Mouse (Mus musculus) stomach, embryonic 15.5 days (tissue): ENCODE results near the gene Tmtc2. TPM values are rescaled to one million over a fixed set of nuclear protein-coding genes. Genes with fewer than 3 reads are reported as not detected.

ENCODE experiments used
- ATAC-seq: fragments of 200-750 bp; cut with Nextera tagmentation; 2 replicates; pipeline ENCODE4 v1.8.0; 2017; ENCODE audit warnings: low read depth, moderate number of reproducible peaks, moderate TSS enrichment; ENCODE audit not compliant: insufficient read depth, low FRiP score
- H3K27ac ChIP-seq: fragments of 300-500 bp; sonication (generic); 2 replicates; pipeline ENCODE4 v1.5.1; 2015; ENCODE audit warnings: mild to moderate bottlenecking, inconsistent platforms
- H3K27me3 ChIP-seq: fragments of 300-500 bp; sonication (generic); replicated peaks from 2 replicates; pipeline ENCODE4 v1.6.1; 2015; ENCODE audit warnings: inconsistent platforms
- H3K36me3 ChIP-seq: fragments of 300-500 bp; sonication (generic); 2 replicates; pipeline ENCODE4 v1.6.1; 2015; ENCODE audit warnings: inconsistent platforms
- H3K4me1 ChIP-seq: fragments of 300-500 bp; sonication (generic); 2 replicates; pipeline ENCODE4 v1.6.1; 2015; ENCODE audit warnings: inconsistent platforms
- H3K4me2 ChIP-seq: fragments of 300-500 bp; sonication (generic); 2 replicates; pipeline ENCODE4 v1.6.1; 2015; ENCODE audit warnings: mild to moderate bottlenecking, inconsistent platforms
- H3K4me3 ChIP-seq: fragments of 300-500 bp; sonication (generic); replicated peaks from 2 replicates; pipeline ENCODE4 v1.5.1; 2015; ENCODE audit warnings: inconsistent platforms
- H3K9ac ChIP-seq: fragments of 300-500 bp; sonication (generic); 2 replicates; pipeline ENCODE4 v1.6.1; 2015; ENCODE audit warnings: inconsistent platforms
- H3K9me3 ChIP-seq: fragments of 300-500 bp; sonication (generic); 2 replicates; pipeline ENCODE4 v1.6.1; 2016; ENCODE audit warnings: inconsistent platforms
- WGBS: fragments of 180-500 bp; shearing (Covaris S2); methylation state at CpG from one replicate; pipeline ENCODE4 v1.1.7; 2015; 5-methylcytosine and 5-hydroxymethylcytosine counted together
- polyA plus RNA-seq: library from polyadenylated mRNA; unstranded; fragments of >200 nt; fragmentation: Nextera tagmentation; extraction: Ambion mirVana; gene quantifications from 2 replicates; pipeline ENCODE4 v1.2.1, GENCODE M21; 2015

The Tmtc2 gene
- polyA plus RNA-seq, 1 experiment from 2014 or later: 12.2 TPM

DNA sequence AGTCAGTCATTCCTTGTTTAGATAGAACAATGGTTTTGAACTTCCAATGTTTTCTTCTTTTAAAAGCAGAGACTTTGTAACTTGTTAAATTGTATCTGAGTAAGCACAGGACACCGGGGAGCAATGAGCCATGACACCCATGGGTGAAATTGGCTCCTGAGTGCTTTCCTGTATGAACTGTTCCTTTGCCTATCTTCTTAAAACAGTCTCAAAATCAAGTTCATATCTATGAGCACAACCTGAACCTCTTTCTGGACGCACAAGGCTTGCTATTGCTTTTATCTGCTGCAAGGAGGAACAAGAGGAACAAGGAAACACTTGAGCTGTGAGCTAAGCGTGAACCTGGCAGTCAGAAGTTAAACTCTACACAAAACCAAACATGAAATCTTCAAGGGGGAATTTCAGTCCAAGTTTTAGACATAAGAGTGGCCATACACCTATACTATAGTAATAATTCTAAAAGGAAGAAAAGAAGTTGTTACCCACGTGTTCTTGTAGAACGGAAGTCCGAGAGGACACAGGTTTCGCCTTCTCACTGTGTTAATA, 60.4 kb downstream of the Tmtc2 start:
- 84% methylated on average over 7 of the region's 7 CpGs for WGBS
- Histone ChIP-seq H3K4me1 (peaks cover 4% of the 10 kb centered on the region; the same call in 1 of the 2 replicates), H3K36me3 (no peaks in the 10 kb centered on the region), H3K9me3 (no peaks in the 10 kb centered on the region), H3K4me3 (no peak overlapping the region), H3K9ac (no peak overlapping the region), H3K4me2 (no peak overlapping the region), H3K27me3 (no peaks in the 10 kb centered on the region), H3K27ac (no peak overlapping the region)
- no peak for ATAC-seq

DNA sequence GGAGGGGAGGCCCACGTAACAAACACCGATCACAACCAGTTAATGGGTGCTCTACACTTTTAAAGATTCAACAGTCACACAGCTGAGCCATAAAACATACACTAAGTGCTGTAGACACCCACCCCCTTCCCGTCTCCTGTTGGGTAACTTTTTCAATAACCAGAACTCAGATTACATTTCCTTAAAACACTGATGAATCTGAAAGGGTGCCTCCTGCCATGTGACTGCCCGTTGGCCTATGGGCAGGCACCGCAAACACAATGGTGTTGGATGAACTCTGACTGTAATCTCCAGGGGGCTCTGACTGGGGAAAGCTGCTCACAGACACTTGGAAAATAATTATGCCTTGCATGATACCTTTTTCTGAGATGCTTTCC, 64.4 kb downstream of the Tmtc2 start:
- H3K4me1 ChIP-seq: peaks cover 4% of the 10 kb centered on the region; the same call in 1 of the 2 replicates
- no peak overlapping the region for H3K4me3 ChIP-seq
- H3K9me3 ChIP-seq: no peaks in the 10 kb centered on the region
- no peak overlapping the region for H3K9ac ChIP-seq
- no peak overlapping the region for H3K27ac ChIP-seq
- ATAC-seq: no peak
- 37% methylated on average over 5 of the region's 5 CpGs for WGBS
- no peaks in the 10 kb centered on the region for H3K27me3 ChIP-seq
- no peak overlapping the region for H3K4me2 ChIP-seq
- H3K36me3 ChIP-seq: 0 out of 2 replicates have a peak, but pooled peaks cover 3% of the 10 kb centered on the region

DNA sequence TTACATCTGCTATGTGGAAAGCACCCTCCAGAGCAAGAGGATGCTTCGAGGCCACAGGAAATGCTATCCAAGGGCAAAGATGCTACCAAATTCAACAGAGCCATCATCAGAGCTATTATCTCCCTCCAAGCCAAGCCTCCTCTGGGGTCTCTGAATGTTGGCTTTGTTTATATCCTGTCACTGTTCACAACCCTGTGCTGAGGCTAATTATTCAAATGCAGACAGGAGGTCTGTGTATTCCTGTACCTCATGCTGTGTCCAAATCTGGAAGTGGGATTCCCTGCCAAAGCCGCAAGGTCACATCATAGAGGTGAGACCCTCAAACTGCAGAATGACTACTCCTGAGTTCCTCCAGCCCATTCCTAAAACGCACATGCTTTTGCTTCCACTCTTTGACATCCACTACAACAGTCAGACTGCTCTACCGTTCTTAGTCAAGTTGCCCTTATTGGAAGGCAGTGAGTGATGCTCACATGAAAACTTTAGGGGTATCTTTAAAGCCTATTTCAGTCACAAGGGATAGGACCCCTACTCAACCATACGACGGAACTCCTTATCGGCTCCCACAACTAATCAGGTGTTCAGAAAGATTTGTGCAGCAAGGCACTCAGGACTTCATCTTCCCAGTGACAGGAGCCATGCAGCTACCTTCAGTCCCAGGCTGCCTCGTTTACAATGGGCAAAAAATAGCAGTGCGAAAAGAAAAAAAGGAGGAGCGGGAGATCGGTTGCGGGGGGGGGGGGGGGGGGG, 64.9 kb downstream of the Tmtc2 start:
- 59% methylated on average over 8 of the region's 12 CpGs for WGBS
- H3K4me2 ChIP-seq: no peak overlapping the region
- ATAC-seq: no peak

DNA sequence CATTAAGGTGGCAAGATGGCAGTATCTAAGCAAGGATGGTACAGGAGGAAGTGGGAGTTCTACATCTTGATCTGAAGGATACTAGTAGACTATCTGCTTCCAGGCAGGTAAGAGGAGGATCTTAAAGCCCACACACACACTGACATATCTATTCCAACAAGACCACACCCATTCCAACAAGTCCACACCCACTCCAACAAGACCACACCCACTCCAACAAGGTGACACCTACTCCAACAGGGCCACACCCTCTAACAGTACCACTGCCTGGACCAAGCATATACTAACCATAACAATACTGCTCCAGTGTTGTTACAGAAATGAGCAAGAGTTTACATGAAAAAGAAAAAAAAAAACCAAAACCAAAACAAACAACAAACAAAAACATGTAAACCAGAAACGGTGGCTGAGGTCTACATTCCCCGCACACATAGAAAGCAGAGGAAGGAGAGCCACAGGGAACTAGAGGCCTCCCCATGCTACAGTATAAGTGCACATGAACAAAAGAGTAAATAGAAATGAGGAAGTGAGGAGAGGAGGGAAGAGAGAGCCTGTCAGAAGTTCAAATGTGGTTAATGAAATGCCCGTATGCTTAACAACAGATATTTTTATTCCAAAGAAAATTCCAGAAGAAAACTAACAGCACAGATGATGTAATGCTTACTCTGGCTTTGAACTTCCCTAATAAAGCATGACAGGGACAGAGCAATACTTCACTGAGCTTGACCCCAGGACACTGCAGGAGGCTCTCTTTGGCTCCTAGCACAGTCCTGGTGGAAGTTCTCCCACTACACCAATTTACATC, 66.1 kb downstream of the Tmtc2 start:
- no peaks in the 10 kb centered on the region for H3K9me3 ChIP-seq
- no peak overlapping the region for H3K27ac ChIP-seq
- H3K36me3 ChIP-seq: 0 out of 2 replicates have a peak, but pooled peaks cover 3% of the 10 kb centered on the region
- H3K4me1 ChIP-seq: peaks cover 4% of the 10 kb centered on the region; the same call in 1 of the 2 replicates
- no peak overlapping the region for H3K4me2 ChIP-seq
- H3K4me3 ChIP-seq: no peak overlapping the region
- peak; percentile 71; the same call in 1 of the 2 replicates for ATAC-seq
- H3K27me3 ChIP-seq: no peaks in the 10 kb centered on the region
- 60% methylated on average over 3 of the region's 3 CpGs for WGBS
- no peak overlapping the region for H3K9ac ChIP-seq

More for the DNA sequence above, 64.9 kb downstream of the Tmtc2 start:
- H3K27me3 ChIP-seq: no peaks in the 10 kb centered on the region
- no peak overlapping the region for H3K9ac ChIP-seq
- H3K27ac ChIP-seq: no peak overlapping the region
- no peak overlapping the region for H3K4me3 ChIP-seq
- no peaks in the 10 kb centered on the region for H3K9me3 ChIP-seq
- H3K4me1 ChIP-seq: peaks cover 4% of the 10 kb centered on the region; the same call in 1 of the 2 replicates
- 0 out of 2 replicates have a peak, but pooled peaks cover 3% of the 10 kb centered on the region for H3K36me3 ChIP-seq

DNA sequence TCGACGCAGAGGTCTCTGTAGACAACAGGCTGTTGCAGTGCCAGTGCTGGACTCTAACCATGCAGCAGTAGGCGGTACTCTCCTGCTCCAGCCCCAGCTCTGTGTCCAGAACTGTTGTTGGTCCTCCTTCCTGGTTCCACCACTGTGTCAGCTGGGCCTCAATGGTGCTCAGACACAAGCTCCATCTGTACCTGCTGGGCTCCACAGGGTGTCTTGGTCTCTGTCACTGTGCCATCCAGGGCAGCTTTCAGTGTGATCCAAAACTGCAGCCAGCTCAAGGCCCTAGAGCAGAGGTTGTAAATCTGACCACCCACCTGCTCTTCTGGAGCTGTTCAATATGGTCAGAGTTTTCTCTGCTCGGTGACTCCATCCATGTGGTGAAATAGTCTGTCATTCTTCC, 68.2 kb downstream of the Tmtc2 start:
- Histone ChIP-seq H3K4me2 (no peak overlapping the region), H3K4me1 (peaks cover 4% of the 10 kb centered on the region; the same call in 1 of the 2 replicates), H3K4me3 (no peak overlapping the region), H3K27me3 (no peaks in the 10 kb centered on the region), H3K9me3 (no peaks in the 10 kb centered on the region), H3K27ac (no peak overlapping the region), H3K9ac (no peak overlapping the region), H3K36me3 (0 out of 2 replicates have a peak, but pooled peaks cover 3% of the 10 kb centered on the region)
- ATAC-seq: no peak
- 92% methylated on average over 4 of the region's 4 CpGs for WGBS

DNA sequence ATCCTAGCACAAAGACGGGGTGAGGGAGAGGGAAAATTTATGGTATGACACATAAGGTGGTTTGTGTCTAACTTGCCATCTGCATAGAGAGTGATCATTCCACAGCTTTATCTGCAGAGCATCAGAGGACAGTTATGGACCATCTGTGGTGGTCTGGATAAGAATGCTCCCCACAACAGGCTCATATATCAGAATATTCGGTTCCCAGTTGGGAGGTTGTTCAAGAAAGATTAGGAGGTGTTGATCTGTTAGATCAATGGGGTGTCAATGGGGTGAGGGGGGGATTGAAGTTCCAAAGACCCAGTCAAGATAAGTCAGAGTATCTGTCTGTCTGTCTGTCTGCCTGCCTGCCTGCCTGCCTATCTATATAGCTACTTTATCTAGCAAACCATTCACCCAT, 69.8 kb downstream of the Tmtc2 start:
- no peak for ATAC-seq
- 71% methylated on average over 2 of the region's 2 CpGs for WGBS
- Histone ChIP-seq H3K27me3 (no peaks in the 10 kb centered on the region), H3K27ac (no peak overlapping the region), H3K36me3 (0 out of 2 replicates have a peak, but pooled peaks cover 3% of the 10 kb centered on the region), H3K9ac (no peak overlapping the region), H3K4me2 (no peak overlapping the region), H3K4me1 (no peaks in the 10 kb centered on the region), H3K4me3 (no peak overlapping the region), H3K9me3 (no peaks in the 10 kb centered on the region)

DNA sequence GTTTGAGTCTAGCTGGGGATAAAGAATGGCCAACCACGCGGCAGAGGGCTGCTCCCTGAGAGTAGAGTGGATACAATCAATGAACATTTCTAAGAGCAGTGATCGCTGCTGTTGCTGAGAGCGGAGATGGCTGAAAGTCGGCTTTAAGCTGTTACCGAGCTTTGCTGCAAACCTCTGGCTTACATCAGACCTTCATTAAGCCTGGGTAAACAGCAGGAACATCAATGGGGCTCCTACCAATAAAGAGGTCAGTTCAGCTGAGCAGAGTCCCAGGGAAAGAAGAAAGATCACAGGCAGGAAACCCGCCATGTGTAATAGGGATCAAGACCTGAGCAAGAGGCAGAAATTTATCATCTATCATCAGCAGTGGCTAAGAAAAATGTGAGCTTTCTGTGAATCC, 72.5 kb downstream of the Tmtc2 start:
- no peak overlapping the region for H3K9ac ChIP-seq
- no peaks in the 10 kb centered on the region for H3K27me3 ChIP-seq
- no peak overlapping the region for H3K27ac ChIP-seq
- no peak overlapping the region for H3K4me2 ChIP-seq
- H3K4me3 ChIP-seq: no peak overlapping the region
- 49% methylated on average over 7 of the region's 7 CpGs for WGBS
- no peaks in the 10 kb centered on the region for H3K4me1 ChIP-seq
- 0 out of 2 replicates have a peak, but pooled peaks cover 3% of the 10 kb centered on the region for H3K36me3 ChIP-seq
- no peaks in the 10 kb centered on the region for H3K9me3 ChIP-seq
- ATAC-seq: no peak

DNA sequence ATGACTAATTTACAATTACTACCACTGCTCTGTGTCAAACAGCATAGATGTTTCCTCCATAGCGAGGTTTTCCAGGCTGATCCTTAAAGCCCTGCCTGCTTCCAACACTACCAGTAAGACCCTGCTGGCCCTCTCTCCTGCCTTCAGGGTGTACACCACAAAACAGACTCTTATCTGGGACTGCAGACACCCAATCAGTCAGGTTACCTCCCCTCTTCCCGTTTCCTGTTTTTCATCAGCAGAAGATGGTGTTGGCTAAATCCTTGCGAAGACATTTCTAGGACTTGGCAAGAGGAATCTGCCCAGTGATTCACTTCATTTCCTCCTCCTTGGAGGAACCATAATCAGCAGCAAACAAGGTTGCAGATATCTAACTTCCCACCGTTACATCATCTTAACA, 73.8 kb downstream of the Tmtc2 start:
- Histone ChIP-seq H3K27me3 (no peaks in the 10 kb centered on the region), H3K9me3 (no peaks in the 10 kb centered on the region), H3K4me1 (no peaks in the 10 kb centered on the region), H3K9ac (no peak overlapping the region), H3K36me3 (no peaks in the 10 kb centered on the region), H3K27ac (no peak overlapping the region), H3K4me2 (no peak overlapping the region), H3K4me3 (no peak overlapping the region)
- ATAC-seq: peak; percentile 83; the same call in 1 of the 2 replicates
- WGBS: 56% methylated on average over 4 of the region's 4 CpGs

DNA sequence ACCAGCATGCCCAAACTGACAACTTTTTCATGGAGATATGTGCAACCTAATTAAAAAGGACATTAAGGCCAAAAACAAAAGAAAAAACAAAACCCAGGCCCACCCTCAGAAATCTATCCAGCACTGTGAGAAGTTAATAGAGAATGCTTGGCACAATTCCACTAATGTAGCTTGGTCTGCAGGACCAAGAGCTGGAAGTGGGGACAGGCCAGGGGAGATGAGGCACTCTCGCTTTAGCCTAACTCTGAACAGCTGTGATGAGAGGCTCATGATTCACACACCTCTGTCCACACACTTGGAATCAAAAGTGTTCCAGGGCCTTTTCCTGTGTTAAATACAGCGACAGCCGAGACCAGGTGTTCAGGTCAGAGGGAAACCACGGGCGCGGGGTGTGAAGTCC, 79.0 kb downstream of the Tmtc2 start:
- WGBS: 64% methylated on average over 6 of the region's 6 CpGs
- Histone ChIP-seq H3K27me3 (no peaks in the 10 kb centered on the region), H3K27ac (no peak overlapping the region), H3K9me3 (no peaks in the 10 kb centered on the region), H3K4me3 (no peak overlapping the region), H3K9ac (no peak overlapping the region), H3K36me3 (0 out of 2 replicates have a peak, but pooled peaks cover 3% of the 10 kb centered on the region), H3K4me2 (no peak overlapping the region), H3K4me1 (no peaks in the 10 kb centered on the region)
- ATAC-seq: no peak

DNA sequence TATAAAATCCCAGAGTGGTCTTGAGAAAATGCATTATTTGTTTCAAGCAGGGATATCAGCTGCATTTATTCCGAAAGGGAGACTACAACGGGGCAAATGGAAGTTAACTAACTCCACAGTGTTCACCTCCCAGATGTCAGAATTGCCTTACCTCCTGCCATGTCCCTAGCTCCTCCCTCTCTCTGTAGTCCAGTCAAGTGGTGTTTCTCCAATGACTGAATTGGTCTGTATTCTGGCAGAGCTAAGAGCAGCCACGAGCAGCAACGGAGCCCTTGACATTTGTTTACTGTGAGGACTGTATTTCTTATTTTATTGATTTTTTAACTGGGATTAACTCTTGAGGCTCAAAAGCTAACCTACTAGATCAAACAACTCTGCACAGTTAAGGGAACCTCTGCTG, 81.8 kb downstream of the Tmtc2 start:
- H3K27ac ChIP-seq: no peak overlapping the region
- no peak overlapping the region for H3K9ac ChIP-seq
- no peaks in the 10 kb centered on the region for H3K9me3 ChIP-seq
- H3K4me2 ChIP-seq: no peak overlapping the region
- H3K4me1 ChIP-seq: no peaks in the 10 kb centered on the region
- 0 out of 2 replicates have a peak, but pooled peaks cover 3% of the 10 kb centered on the region for H3K36me3 ChIP-seq
- no peaks in the 10 kb centered on the region for H3K27me3 ChIP-seq
- ATAC-seq: peak; percentile 60
- no peak overlapping the region for H3K4me3 ChIP-seq
- WGBS: 38% methylated on average over 4 of the region's 4 CpGs

DNA sequence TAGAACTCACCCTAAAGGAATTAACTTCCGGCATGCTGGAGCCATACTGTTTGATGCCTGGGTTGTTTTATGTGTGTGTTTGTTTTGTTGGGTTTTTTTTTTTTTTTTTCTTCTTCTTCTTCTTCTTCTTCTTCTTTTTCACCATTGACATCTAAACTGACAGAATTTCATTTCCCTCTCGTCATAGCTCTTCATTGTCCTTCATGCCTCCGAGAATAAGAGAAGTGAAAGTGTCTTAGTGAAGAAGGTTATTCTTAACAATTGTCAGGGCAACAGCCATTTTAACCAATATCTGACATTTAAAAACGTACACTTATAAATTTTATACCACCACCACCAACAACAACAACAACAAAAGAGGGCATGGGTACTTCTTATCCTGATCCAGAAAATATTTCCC, 83.5 kb downstream of the Tmtc2 start:
- ATAC-seq: no peak
- 85% methylated on average over 4 of the region's 4 CpGs for WGBS
- no peak overlapping the region for H3K27ac ChIP-seq

More for the DNA sequence above, 83.5 kb downstream of the Tmtc2 start:
- Histone ChIP-seq H3K27me3 (no peaks in the 10 kb centered on the region), H3K9ac (no peak overlapping the region), H3K36me3 (0 out of 2 replicates have a peak, but pooled peaks cover 3% of the 10 kb centered on the region), H3K9me3 (no peaks in the 10 kb centered on the region), H3K4me1 (no peaks in the 10 kb centered on the region), H3K4me2 (no peak overlapping the region), H3K4me3 (no peak overlapping the region)
